Mouse (Mus musculus): ENCODE data around the gene Pdzrn3. TPM values are rescaled to one million over a fixed set of nuclear protein-coding genes. Genes with fewer than 3 reads are reported as not detected.
A peak's percentile ranks its signal among the peaks of the same experiment; 100 is the strongest.

Gene Pdzrn3
- polyA plus RNA-seq, 1 experiment from 2014 or later = 22.7 TPM

- Histone ChIP-seq H3K9me3 (no peaks in the 10 kb centered on the region), H3K36me3 (no peaks in the 10 kb centered on the region), H3K4me2 (replicated peaks) (no peak overlapping the region), H3K9ac (replicated peaks) (no peak overlapping the region), H3K27ac (no peak overlapping the region), H3K4me3 (replicated peaks) (no peak overlapping the region), H3K27me3 (peaks cover 18% of the 10 kb centered on the region), H3K4me1 (replicated peaks) (no peaks in the 10 kb centered on the region)
- ATAC-seq = no peak
- 81% methylated on average over 7 of the region's 7 CpGs for WGBS
Observed at GRCm38 (mm10) chr6:101384958-101385357, 7.3 kb upstream of the Pdzrn3 start.

DNA sequence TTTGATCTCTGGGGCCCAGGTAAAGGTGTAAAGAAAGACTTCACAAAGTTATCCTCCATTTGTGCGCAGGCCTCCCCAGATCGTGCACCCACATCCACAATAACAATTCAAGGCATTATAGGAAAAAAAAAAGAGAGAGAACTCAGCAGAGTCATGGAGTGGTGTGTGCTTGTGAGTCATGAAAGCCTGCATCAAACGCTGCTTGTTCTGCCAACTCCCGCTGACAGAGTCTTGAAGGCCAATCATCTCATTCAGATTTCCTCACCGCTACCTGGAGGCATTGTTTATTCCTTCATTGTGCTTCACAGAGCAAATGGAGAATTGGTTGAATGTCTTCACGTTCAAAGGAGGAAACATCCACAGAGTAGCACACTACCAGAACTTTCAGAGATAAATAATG, 6.8 kb upstream of the Pdzrn3 start:
- Histone ChIP-seq H3K4me3 (replicated peaks) (no peak overlapping the region), H3K36me3 (no peaks in the 10 kb centered on the region), H3K9ac (replicated peaks) (no peak overlapping the region), H3K27ac (no peak overlapping the region), H3K4me2 (replicated peaks) (no peak overlapping the region), H3K4me1 (replicated peaks) (no peaks in the 10 kb centered on the region), H3K27me3 (peaks cover 23% of the 10 kb centered on the region), H3K9me3 (no peaks in the 10 kb centered on the region)
- 78% methylated on average over 6 of the region's 6 CpGs for WGBS
- ATAC-seq = no peak

GRCm38 (mm10) chr6:101382891-101383290, 5.2 kb upstream of the Pdzrn3 start:
- Histone ChIP-seq H3K27ac (no peak overlapping the region), H3K36me3 (no peaks in the 10 kb centered on the region), H3K27me3 (peaks cover 29% of the 10 kb centered on the region), H3K4me1 (replicated peaks) (peaks cover 6% of the 10 kb centered on the region), H3K4me2 (replicated peaks) (no peak overlapping the region), H3K9ac (replicated peaks) (no peak overlapping the region), H3K9me3 (no peaks in the 10 kb centered on the region), H3K4me3 (replicated peaks) (no peak overlapping the region)
- WGBS = 73% methylated on average over 4 of the region's 4 CpGs
- ATAC-seq = no peak

GRCm38 (mm10) chr6:101379546-101379945, 1.8 kb upstream of the Pdzrn3 start:
- no peaks in the 10 kb centered on the region for H3K36me3 ChIP-seq
- peaks cover 30% of the 10 kb centered on the region for H3K4me1 ChIP-seq (replicated peaks)
- no peak overlapping the region for H3K27ac ChIP-seq
- ATAC-seq = no peak
- no peak overlapping the region for H3K9ac ChIP-seq (replicated peaks)
- peaks cover 43% of the 10 kb centered on the region for H3K27me3 ChIP-seq
- H3K9me3 ChIP-seq = no peaks in the 10 kb centered on the region
- no peak overlapping the region for H3K4me2 ChIP-seq (replicated peaks)
- WGBS = 13% methylated on average over 3 of the region's 3 CpGs
- no peak overlapping the region for H3K4me3 ChIP-seq (replicated peaks)

DNA sequence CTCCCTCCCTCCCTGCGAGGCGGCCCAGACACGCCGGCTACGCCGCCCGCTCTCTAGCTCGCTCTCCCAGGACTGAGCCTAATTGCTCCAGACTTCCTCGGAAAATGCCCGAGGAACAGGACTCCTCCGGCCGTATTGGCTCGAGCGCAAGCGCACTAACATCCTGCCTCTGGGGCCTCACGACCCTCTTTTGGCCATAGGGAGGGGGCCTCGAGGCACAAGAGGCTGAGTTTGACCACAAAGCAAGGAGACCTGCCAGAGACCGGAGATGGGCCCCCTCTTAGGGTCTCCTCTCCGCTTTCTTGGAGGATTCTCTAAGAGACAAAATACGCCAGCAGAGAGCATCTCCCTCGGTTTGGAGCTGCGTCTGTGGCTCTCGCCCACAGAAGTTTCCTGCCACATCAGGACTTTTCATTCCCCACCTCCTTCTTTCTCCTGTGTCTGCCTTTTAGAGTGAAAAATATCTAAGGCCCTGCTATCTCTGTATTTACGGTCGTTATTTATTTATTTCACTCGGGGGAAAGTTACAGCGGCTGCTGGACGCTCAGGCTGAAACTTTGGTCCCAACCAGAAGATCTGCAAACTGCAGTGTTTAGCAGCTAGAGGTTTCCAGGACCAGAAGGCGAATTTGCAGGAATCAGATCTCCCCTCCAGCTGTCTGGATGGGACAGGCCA, 375 bp upstream of the Pdzrn3 start:
- H3K9ac ChIP-seq (replicated peaks) = peak overlapping the region; percentile 65
- WGBS = 0% methylated on average over 22 of the region's 29 CpGs
- peak overlapping the region; percentile 99 for H3K4me2 ChIP-seq (replicated peaks)
- peak; percentile 94 for ATAC-seq
- 0 out of 2 replicates have a peak overlapping the region, but pooled peaks have one; percentile 58 for H3K27ac ChIP-seq
- H3K36me3 ChIP-seq = no peaks in the 10 kb centered on the region
- peak overlapping the region; percentile 58 for H3K4me3 ChIP-seq (replicated peaks)
- H3K9me3 ChIP-seq = no peaks in the 10 kb centered on the region
- peaks cover 45% of the 10 kb centered on the region for H3K27me3 ChIP-seq
- peaks cover 36% of the 10 kb centered on the region for H3K4me1 ChIP-seq (replicated peaks)

GRCm38 (mm10) chr6:101376511-101377166, 1.1 kb downstream of the Pdzrn3 start:
- WGBS = 2% methylated on average over 10 of the region's 10 CpGs

GRCm38 (mm10) chr6:101376049-101376448, 1.6 kb downstream of the Pdzrn3 start:
- Histone ChIP-seq H3K4me1 (replicated peaks) (peaks cover 36% of the 10 kb centered on the region), H3K4me2 (replicated peaks) (peak overlapping the region; percentile 99), H3K27me3 (peaks cover 42% of the 10 kb centered on the region), H3K27ac (no peak overlapping the region), H3K9ac (replicated peaks) (no peak overlapping the region), H3K4me3 (replicated peaks) (peak overlapping the region; percentile 58), H3K36me3 (no peaks in the 10 kb centered on the region), H3K9me3 (no peaks in the 10 kb centered on the region)
- ATAC-seq = no peak
- 35% methylated on average over 10 of the region's 10 CpGs for WGBS

More at GRCm38 (mm10) chr6:101376511-101377166, 1.1 kb downstream of the Pdzrn3 start:
- Histone ChIP-seq H3K9me3 (no peaks in the 10 kb centered on the region), H3K9ac (replicated peaks) (peak overlapping the region; percentile 65; the same call in 1 of the 2 replicates), H3K4me3 (replicated peaks) (peak overlapping the region; percentile 58), H3K27ac (no peak overlapping the region), H3K27me3 (peaks cover 45% of the 10 kb centered on the region), H3K4me1 (replicated peaks) (peaks cover 36% of the 10 kb centered on the region), H3K4me2 (replicated peaks) (peak overlapping the region; percentile 99), H3K36me3 (no peaks in the 10 kb centered on the region)
- ATAC-seq = no peak; the same call in 1 of the 2 replicates

- Histone ChIP-seq H3K27ac (0 out of 2 replicates have a peak overlapping the region, but pooled peaks have one; percentile 7), H3K4me3 (replicated peaks) (peak overlapping the region; percentile 7)
Observed at GRCm38 (mm10) chr6:101374721-101375120, 3.0 kb downstream of the Pdzrn3 start.

DNA sequence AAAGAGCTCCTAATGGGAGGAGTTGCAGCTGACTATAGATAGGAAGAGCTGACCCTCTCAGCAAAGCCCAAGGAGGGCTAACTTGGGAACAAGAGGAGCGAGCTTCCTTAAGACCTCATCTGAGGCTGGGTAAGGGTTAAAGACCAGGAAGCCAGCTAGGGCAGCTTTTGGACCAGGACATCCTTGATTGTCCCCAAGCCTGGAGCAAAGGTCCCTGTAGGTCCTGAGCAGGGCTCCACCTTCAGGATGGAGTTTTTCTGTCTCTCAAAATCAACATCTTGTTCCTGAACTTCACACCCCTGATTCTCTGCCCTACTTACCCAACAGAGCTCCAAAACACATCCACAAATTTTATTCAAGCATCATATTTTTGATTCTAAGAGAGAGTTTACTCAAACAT, 3.5 kb downstream of the Pdzrn3 start:
- no peak overlapping the region for H3K4me3 ChIP-seq (replicated peaks)
- no peaks in the 10 kb centered on the region for H3K9me3 ChIP-seq
- no peak overlapping the region for H3K9ac ChIP-seq (replicated peaks)
- no peaks in the 10 kb centered on the region for H3K36me3 ChIP-seq
- no peak overlapping the region for H3K4me2 ChIP-seq (replicated peaks)
- 81% methylated on average over 1 of the region's 1 CpGs for WGBS
- H3K4me1 ChIP-seq (replicated peaks) = peaks cover 36% of the 10 kb centered on the region
- ATAC-seq = no peak
- H3K27ac ChIP-seq = no peak overlapping the region
- H3K27me3 ChIP-seq = peaks cover 24% of the 10 kb centered on the region

More at GRCm38 (mm10) chr6:101374721-101375120, 3.0 kb downstream of the Pdzrn3 start:
- no peaks in the 10 kb centered on the region for H3K9me3 ChIP-seq
- peaks cover 36% of the 10 kb centered on the region for H3K4me1 ChIP-seq (replicated peaks)
- peaks cover 29% of the 10 kb centered on the region for H3K27me3 ChIP-seq
- WGBS = 4% methylated on average over 7 of the region's 7 CpGs
- H3K36me3 ChIP-seq = no peaks in the 10 kb centered on the region
- 0 out of 2 replicates have a peak overlapping the region, but pooled peaks have one; percentile 16 for H3K9ac ChIP-seq (replicated peaks)
- no peak for ATAC-seq
- peak overlapping the region; percentile 42 for H3K4me2 ChIP-seq (replicated peaks)

DNA sequence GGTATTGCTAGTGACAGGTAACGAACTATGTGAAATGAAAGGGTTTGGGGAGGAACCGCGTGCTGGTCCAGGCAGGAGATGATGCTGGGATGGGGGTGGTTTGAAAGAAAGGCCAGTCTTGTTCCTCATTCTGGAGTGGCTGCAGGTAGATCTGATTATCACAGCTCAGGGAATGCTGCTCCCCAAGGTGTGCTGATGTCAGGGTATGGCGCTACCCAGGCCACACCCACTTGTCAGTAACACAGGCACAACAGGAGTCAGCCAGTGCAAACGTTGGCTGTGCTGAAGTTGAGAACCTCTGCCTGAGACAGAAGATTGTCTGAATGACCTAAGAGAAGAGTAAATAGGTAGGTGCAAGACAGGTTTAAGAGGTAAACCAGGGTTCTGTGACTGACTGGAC, 4.7 kb downstream of the Pdzrn3 start:
- ATAC-seq = no peak
- Histone ChIP-seq H3K4me2 (replicated peaks) (no peak overlapping the region), H3K27me3 (peaks cover 20% of the 10 kb centered on the region), H3K4me1 (replicated peaks) (peaks cover 31% of the 10 kb centered on the region), H3K36me3 (no peaks in the 10 kb centered on the region), H3K9me3 (no peaks in the 10 kb centered on the region), H3K9ac (replicated peaks) (no peak overlapping the region), H3K4me3 (replicated peaks) (no peak overlapping the region), H3K27ac (no peak overlapping the region)
- 85% methylated on average over 5 of the region's 5 CpGs for WGBS

GRCm38 (mm10) chr6:101366809-101367602, 10.7 kb downstream of the Pdzrn3 start:
- Histone ChIP-seq H3K9me3 (no peaks in the 10 kb centered on the region), H3K4me3 (replicated peaks) (no peak overlapping the region), H3K27ac (no peak overlapping the region), H3K4me1 (replicated peaks) (peaks cover 16% of the 10 kb centered on the region), H3K4me2 (replicated peaks) (no peak overlapping the region), H3K27me3 (no peaks in the 10 kb centered on the region), H3K9ac (replicated peaks) (no peak overlapping the region), H3K36me3 (no peaks in the 10 kb centered on the region)
- 27% methylated on average over 9 of the region's 9 CpGs for WGBS
- peak; percentile 55 for ATAC-seq

DNA sequence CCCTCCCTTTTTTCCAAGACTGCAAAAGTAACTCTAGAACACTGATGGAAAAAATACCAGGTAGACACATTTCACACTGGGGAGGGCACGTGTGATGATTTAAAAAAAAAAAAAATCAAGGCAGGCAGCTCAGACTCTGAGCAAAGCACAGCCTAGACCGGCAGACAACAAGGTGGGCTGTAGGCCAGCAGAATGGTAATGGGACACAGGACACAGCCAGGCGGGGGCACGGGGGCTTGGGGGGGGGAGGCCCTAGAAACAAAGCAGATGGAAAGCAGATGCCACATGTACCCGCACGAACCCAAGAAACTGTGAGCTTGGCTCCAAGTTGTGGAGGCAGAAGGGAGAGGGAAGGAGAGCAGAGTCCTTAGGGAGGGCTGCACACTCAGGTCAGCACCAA, 11.9 kb downstream of the Pdzrn3 start:
- Histone ChIP-seq H3K9me3 (no peaks in the 10 kb centered on the region), H3K27me3 (no peaks in the 10 kb centered on the region), H3K4me3 (replicated peaks) (no peak overlapping the region), H3K36me3 (no peaks in the 10 kb centered on the region), H3K4me1 (replicated peaks) (peaks cover 16% of the 10 kb centered on the region), H3K4me2 (replicated peaks) (no peak overlapping the region), H3K27ac (no peak overlapping the region), H3K9ac (replicated peaks) (no peak overlapping the region)
- 83% methylated on average over 6 of the region's 6 CpGs for WGBS
- ATAC-seq = no peak

Measured in midbrain, embryonic 13.5 days (tissue).